9 mouse cellular contexts compared by ENCODE assay signal in genomic region chr17:51159261-51159660, GRCm38 (mm10). TPM values are rescaled to one million over a fixed set of nuclear protein-coding genes. Genes with fewer than 3 reads are reported as not detected.
A peak's percentile ranks its signal among the peaks of the same experiment; 100 is the strongest.
DNase-seq lines count a peak whose midpoint lies in the region; ATAC-seq lines count a peak whose summit lies in the region.
"Had no signal": no experiment of that assay in that cellular context is flagged by ENCODE, and none has a peak within 500 bp of the region (broad histone marks: within the 10 kb centered on the region; RNA-seq: fewer than 3 reads in every experiment).

No protein-coding gene starts in this region.

- no peaks in the 10 kb centered on the region for H3K36me3 ChIP-seq in limb, embryonic 15.5 days
- H3K36me3 ChIP-seq in forebrain, embryonic 12.5 days (replicated peaks), result no peaks in the 10 kb centered on the region
- H3K36me3 ChIP-seq: embryonic facial prominence, embryonic 12.5 days had no signal

- no peaks in the 10 kb centered on the region for H3K9me3 ChIP-seq in limb, embryonic 15.5 days
- no peaks in the 10 kb centered on the region for H3K9me3 ChIP-seq in forebrain, embryonic 12.5 days
- H3K9me3 ChIP-seq: embryonic facial prominence, embryonic 12.5 days had no signal

- no peak overlapping the region for H3K4me2 ChIP-seq in limb, embryonic 15.5 days
- H3K4me2 ChIP-seq in forebrain, embryonic 12.5 days, result no peak overlapping the region
- H3K4me2 ChIP-seq: embryonic facial prominence, embryonic 12.5 days had no signal

- ATAC-seq in common myeloid progenitor, adult 5-6 weeks (replicated peaks; ENCODE audit: low read depth, poor library complexity, severe bottlenecking), result peak; percentile 83; the same call in 1 of the 2 replicates
- 0 out of 2 replicates have a peak, but pooled peaks have one; percentile 40 for ATAC-seq in limb, embryonic 15.5 days (ENCODE audit: insufficient number of reproducible peaks, low FRiP score, low TSS enrichment, low read depth)
- ATAC-seq in forebrain, embryonic 12.5 days (ENCODE audit: low FRiP score), result no peak

- peak; percentile 28 for DNase-seq in cerebellum, adult 11-12 months
- no peak for DNase-seq in cerebellum, adult 11 months
- DNase-seq in 3T3-L1 (ENCODE audit: low read depth, low spot score), result peak; percentile 66
- DNase-seq in spleen, postnatal 14 days (ENCODE audit: low spot score in 2 of 2), result no peak
- no peak for DNase-seq in layer of hippocampus, adult 9-10 months (ENCODE audit: low spot score)

- H3K27ac ChIP-seq in limb, embryonic 15.5 days, result no peak overlapping the region
- no peak overlapping the region for H3K27ac ChIP-seq in forebrain, embryonic 12.5 days
- H3K27ac ChIP-seq: embryonic facial prominence, embryonic 12.5 days had no signal

- H3K4me1 ChIP-seq in limb, embryonic 15.5 days, result no peaks in the 10 kb centered on the region
- 0 out of 2 replicates have a peak, but pooled peaks cover 3% of the 10 kb centered on the region for H3K4me1 ChIP-seq in forebrain, embryonic 12.5 days
- H3K4me1 ChIP-seq: embryonic facial prominence, embryonic 12.5 days had no signal

- H3K27me3 ChIP-seq in limb, embryonic 15.5 days, result no peaks in the 10 kb centered on the region
- H3K27me3 ChIP-seq in forebrain, embryonic 12.5 days, result no peaks in the 10 kb centered on the region
- H3K27me3 ChIP-seq: embryonic facial prominence, embryonic 12.5 days had no signal

- no peak overlapping the region for H3K9ac ChIP-seq in limb, embryonic 15.5 days
- no peak overlapping the region for H3K9ac ChIP-seq in forebrain, embryonic 12.5 days
- H3K9ac ChIP-seq: embryonic facial prominence, embryonic 12.5 days had no signal

- WGBS in limb, embryonic 15.5 days, result 88% methylated on average over 5 of the region's 5 CpGs
- 91% methylated on average over 5 of the region's 5 CpGs for WGBS in forebrain, embryonic 12.5 days

- H3K4me3 ChIP-seq in limb, embryonic 15.5 days, result no peak overlapping the region
- no peak overlapping the region for H3K4me3 ChIP-seq in forebrain, embryonic 12.5 days (replicated peaks)
- H3K4me3 ChIP-seq: embryonic facial prominence, embryonic 12.5 days had no signal

RNA-seq across cellular contexts. Expression of gene Tbc1d5, which starts 19.9 kb away (rescaled TPM):
- total RNA-seq in common myeloid progenitor, adult 5-6 weeks (2017), result 40.0 and 57.3 TPM in 2 replicates
- polyA plus RNA-seq in limb, embryonic 15.5 days (2015; fragmentation: Nextera tagmentation; extraction: Ambion mirVana), result 9.6 and 9.8 TPM in 2 replicates
- polyA plus RNA-seq in forebrain, embryonic 12.5 days (2016; fragmentation: Nextera tagmentation; extraction: Ambion mirVana), result 10.3 and 10.6 TPM in 2 replicates

Comparison
In these comparisons a context has a peak if more than half of its experiments do, and no peak if none do; other contexts are left out.
1. DNase-seq: peak in cerebellum, adult 11-12 months (single experiment) and 3T3-L1 (single experiment); none in cerebellum, adult 11 months (single experiment), spleen, postnatal 14 days (0 of 2) and layer of hippocampus, adult 9-10 months (single experiment).